Mouse (Mus musculus): ENCODE measurements around the gene Dph6.

DNA sequence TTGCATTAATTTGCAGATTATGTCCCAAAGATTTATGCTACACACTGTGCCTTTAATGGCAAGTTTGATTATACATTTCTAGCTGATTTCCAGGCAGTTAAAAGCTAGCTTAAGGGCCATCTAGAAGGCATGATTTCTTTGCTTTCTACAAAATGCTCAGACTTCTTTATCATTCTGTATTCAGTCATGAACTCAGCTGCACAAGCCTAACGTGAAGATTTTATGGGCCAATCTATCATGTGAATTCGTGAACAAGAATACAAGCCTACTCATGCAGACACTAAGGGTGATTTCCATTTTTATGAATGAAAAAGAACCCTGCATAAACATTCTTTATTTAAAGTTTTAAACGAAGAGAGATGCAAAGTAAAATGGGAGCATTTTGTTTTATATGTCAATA lies 162.4 kb downstream of the Dph6 start:
- TF ChIP-seq POLR2A (IDR thresholded peaks at IDR 0.05; ENCODE audit: insufficient read depth, low read depth, low read length) (no peak), CTCF (IDR thresholded peaks at IDR 0.05) (no peak), EP300 (IDR thresholded peaks at IDR 0.05; ENCODE audit: insufficient read depth, low read depth, low read length) (no peak)

All from heart, adult 2 months (tissue).